Mouse (Mus musculus): ENCODE results near the gene Dusp7.

Gene Dusp7

DNA sequence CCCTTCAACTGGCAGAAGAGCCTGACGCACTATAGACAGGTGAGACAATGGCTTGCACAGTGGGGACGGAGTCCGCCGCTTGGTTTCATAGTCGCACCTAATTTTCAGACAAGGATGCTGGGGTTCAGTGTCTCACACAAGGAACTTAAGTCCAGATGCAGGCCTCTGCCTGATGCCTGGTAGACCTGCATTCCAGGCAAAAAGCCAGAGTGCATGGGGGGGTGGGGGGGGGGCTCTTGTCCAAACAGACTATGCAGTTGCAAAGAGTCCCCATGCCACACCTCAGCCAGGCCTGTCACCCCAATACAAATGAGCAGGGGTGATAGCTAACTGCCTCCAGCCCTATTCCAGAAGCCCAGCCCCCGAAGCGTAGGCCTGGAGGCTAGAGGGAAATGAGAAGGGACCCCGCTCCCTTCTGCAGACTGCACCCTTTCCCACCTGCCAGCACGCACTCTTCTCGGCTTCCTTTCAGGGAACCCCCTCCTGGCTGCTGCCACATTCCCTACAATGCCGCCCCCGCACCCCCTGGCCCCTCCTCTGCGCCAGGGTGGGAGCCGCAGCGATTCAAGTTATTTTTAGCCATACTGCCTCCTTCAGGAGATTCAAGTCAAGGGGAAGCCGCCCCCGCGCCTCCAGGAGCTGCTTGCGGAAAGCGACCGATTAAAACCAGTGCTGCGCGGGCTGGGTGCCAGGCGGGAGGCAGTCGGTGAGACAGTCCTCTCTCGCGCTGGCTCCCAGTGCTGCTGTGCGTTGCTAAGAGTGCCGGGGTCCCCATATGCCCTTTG lies 49.6 kb downstream of the Dusp7 start:
- CTCF ChIA-PET: interaction anchor here (0.6 to 2.7 kb wide), 19 partner anchors 11 to 250 kb away, joined by 3 to 9 read pairs (median 4); partner anchors contain the start of genes Parp3 (in 2 of the 4), Abhd14a (in 1 of the 4), Rpl29 (in 1 of the 4) and Rrp9 (in 1 of the 4)
- POLR2A ChIA-PET: interaction anchor here (0.6 to 3.9 kb wide), 11 partner anchors 10 to 251 kb away, joined by 3 to 18 read pairs (median 4); partner anchors contain the start of genes Rpl29 (in 2 of the 4), Acy1 (in 1 of the 4), Alas1 (in 1 of the 4) and Dusp7 (in 1 of the 4)

DNA sequence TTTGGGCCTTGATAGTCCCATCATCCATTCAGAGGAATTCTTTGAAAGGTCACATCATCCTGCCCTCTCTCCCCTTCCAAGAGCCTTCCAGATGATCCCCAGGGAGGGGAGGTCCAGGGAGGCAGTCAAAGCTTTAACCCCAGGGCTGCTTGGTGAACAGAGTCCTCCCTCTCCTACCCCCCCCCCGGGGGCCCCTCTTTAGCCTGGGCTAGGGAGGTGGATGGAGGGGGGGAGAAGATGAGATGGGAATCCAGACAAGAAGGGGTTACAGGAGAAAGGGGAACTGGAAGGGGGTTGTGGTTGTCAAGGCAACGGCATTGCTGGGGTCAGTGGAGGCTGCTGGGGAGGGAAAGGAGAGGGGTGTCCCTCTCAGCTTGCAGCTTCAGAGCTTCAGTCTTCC lies 52.2 kb downstream of the Dusp7 start:
- CTCF ChIA-PET: interaction anchor here (0.6 to 3.0 kb wide), 34 partner anchors 12 to 841 kb away, joined by 3 to 56 read pairs (median 6); partner anchors contain the start of genes Parp3 (in 3 of the 4), Rrp9 (in 2 of the 4), Pcbp4 (in 1 of the 4) and Twf2 (in 1 of the 4)

DNA sequence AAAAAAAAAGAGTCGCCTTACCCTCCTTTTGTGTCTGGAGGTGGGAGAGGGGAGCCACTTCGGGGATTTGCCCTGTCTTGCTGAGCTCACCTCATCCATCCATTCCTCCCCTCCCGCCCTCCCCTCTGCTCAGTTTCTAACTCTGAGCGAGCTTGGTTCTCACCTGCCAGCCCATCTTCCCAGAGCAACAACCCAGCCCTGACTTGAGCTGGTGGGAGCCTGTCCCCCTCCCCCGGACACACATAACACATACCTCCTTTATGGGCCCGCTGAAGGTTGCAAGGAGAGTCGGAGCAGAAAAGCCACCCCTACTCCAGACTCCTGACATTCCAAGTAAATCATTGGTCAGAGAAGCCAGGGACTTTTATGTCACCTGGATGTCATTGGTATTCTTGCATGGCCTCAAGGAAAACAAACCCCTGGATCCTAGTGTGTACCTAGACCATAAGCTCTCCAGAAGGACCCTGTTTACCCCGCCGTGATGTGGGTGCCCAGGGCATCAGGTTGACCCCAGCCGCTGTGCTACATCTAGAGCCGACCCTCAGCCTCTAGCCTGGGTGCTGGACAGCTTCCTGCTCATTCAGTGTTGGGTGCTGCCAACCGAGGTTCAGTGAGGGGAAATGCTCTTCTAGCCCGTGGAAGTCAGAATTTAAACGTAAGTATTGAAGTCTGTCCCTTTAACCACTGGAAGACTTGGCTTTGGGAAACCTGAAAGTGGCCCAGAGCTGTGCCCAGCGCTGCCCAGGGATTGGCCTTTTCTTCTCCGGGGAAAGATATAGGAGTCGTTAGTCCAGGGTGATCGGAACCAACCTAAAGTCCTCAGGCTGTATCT lies 52.8 kb downstream of the Dusp7 start:
- ChIA-PET CTCF (interaction anchor here (0.5 to 3.0 kb wide), 129 partner anchors 7 to 841 kb away, joined by 3 to 56 read pairs (median 5); partner anchors contain the start of genes Parp3 (in 4 of the 4), Poc1a (in 2 of the 4), Rrp9 (in 2 of the 4) and Abhd14a (in 1 of the 4)), POLR2A (interaction anchor here (0.6 to 3.5 kb wide), 45 partner anchors 8 to 263 kb away, joined by 3 to 50 read pairs (median 3); partner anchors contain the start of genes Acy1 (in 3 of the 4), Rpl29 (in 3 of the 4), Parp3 (in 2 of the 4) and Alas1 (in 1 of the 4))

More for the DNA sequence above, 52.2 kb downstream of the Dusp7 start:
- POLR2A ChIA-PET: interaction anchor here (0.7 to 3.5 kb wide), 16 partner anchors 8 to 248 kb away, joined by 3 to 50 read pairs (median 4); partner anchors contain the start of genes Acy1 (in 2 of the 4), Parp3 (in 2 of the 4), Rpl29 (in 2 of the 4) and Pcbp4 (in 1 of the 4)

DNA sequence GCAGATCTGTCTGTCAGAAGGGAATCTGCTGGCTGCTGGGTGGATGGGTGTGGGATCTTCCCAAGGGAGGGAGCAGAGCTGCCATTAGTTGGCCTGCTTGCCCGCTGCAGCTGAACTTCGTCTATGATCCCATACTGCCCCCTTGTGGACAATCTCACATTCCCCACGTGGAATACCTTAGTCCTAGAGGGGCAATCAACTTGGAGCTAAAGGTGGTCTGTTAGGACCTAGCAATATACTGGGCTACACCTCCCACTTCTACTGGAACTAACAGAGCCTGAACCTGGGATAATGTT lies 53.4 kb downstream of the Dusp7 start:
- CTCF ChIA-PET: interaction anchor here (0.5 to 3.0 kb wide), 134 partner anchors 8 to 955 kb away, joined by 3 to 56 read pairs (median 5); partner anchors contain the start of genes Parp3 (in 4 of the 4), Acy1 (in 2 of the 4), Dusp7 (in 2 of the 4) and Poc1a (in 2 of the 4)
- POLR2A ChIA-PET: interaction anchor here (0.7 to 3.5 kb wide), 41 partner anchors 8 to 263 kb away, joined by 3 to 50 read pairs (median 3); partner anchors contain the start of genes Parp3 (in 3 of the 4), Acy1 (in 2 of the 4), Rpl29 (in 2 of the 4) and Alas1 (in 1 of the 4)
